Mouse (Mus musculus) megakaryocyte, embryonic 14.5 days (primary cell): Measurements from ENCODE around the gene Lrp1. TPM values are rescaled to one million over a fixed set of nuclear protein-coding genes. Genes with fewer than 3 reads are reported as not detected.

Experiments used
- H3K27me3 ChIP-seq: replicated peaks from 2 replicates; pipeline ENCODE3; 2012; ENCODE audit warnings: inconsistent platforms
- H3K36me3 ChIP-seq: replicated peaks from 2 replicates; pipeline ENCODE3; 2012; ENCODE audit warnings: low read length, inconsistent platforms, mixed read lengths
- H3K4me1 ChIP-seq: 2 replicates; pipeline ENCODE4 v1.6.1; 2012; ENCODE audit warnings: inconsistent platforms
- H3K4me3 ChIP-seq: replicated peaks from 2 replicates; pipeline ENCODE3; 2012; ENCODE audit warnings: moderate library complexity, mild to moderate bottlenecking, inconsistent platforms
- H3K9me3 ChIP-seq: 2 replicates; pipeline ENCODE4 v1.6.1; 2012; ENCODE audit warnings: inconsistent platforms
- FLI1 ChIP-seq: IDR thresholded peaks from 2 replicates; pipeline ENCODE4 v1.6.1; 2012; ENCODE audit warnings: low read length, inconsistent platforms, mixed read lengths
- GATA1 ChIP-seq: IDR thresholded peaks from 3 replicates; pipeline ENCODE4 v1.6.1; 2012; ENCODE audit warnings: mixed read lengths, low read length, inconsistent platforms, borderline replicate concordance
- polyA plus RNA-seq: library from polyadenylated mRNA; stranded (reverse); fragments of >175 nt; gene quantifications from 2 replicates; pipeline ENCODE4 v1.2.3, GENCODE M21; 2012; ENCODE audit warnings: low replicate concordance; ENCODE audit not compliant: insufficient read depth

Lrp1 gene
- polyA plus RNA-seq, 1 experiment = 208 TPM

DNA sequence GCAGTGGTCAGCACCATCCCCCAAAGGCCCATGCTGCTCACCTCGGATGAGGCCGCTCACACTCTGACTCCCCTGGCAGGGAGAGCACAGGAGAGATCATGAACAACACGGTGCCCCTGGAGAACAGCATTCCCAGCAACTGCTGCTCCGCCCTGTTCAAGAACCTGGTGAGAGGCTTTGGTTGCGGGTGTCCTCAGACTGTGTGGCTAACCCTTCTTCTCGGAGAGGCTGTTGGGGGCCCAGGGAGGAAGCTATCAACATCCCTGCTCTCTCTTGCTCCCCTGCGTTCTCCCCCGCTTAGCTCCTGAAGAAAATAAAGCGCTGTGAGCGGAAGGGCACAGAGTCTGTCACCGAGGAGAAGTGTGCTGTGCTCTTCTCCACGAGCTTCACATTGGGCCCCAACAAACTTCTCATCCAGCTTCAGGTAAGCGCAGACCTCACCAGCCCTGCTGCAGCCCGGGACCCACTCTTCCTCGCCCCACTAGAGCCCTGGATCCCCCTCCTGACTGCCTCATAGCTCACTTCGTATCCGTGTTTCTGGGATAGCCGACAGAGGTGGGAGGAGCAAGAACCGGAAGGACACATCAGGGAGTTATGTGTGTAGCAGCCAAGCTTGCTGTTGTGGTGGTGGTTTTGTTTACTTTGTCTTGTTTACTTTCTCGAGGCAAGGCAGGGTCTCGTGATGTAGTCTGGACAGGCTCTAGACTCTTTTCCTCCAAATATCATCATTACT is 32.1 kb upstream of the Lrp1 start:
- TF ChIP-seq FLI1 = no peak
- no peak for TF ChIP-seq GATA1
- peaks cover 29% of the 10 kb centered on the region for H3K4me1 ChIP-seq
- no peaks in the 10 kb centered on the region for H3K27me3 ChIP-seq
- H3K4me3 ChIP-seq = no peak overlapping the region
- peaks cover 96% of the 10 kb centered on the region for H3K36me3 ChIP-seq
- no peaks in the 10 kb centered on the region for H3K9me3 ChIP-seq

DNA sequence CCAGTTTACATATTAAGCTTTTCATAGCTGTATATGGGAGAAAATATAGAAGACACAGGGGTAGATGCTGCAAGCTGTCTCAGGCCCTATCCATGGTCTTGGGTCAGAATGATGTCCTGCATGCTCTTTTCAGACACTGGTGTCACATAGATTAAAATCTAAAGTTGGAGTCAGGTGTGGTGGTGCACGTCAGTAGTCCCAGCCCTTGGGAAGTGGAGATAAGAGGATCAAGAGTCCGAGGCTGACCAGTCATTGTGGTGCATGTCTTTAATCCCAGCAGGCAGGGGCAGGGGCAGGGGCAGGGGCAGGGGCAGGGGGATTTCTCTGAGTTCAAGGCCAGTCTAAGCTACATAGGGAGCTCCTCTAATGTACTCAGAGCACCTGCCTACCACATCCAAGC is 24.8 kb upstream of the Lrp1 start:
- Histone ChIP-seq H3K36me3 (peaks cover 58% of the 10 kb centered on the region), H3K27me3 (no peaks in the 10 kb centered on the region)

GRCm38 (mm10) chr10:127643553-127644238 is 22.7 kb upstream of the Lrp1 start:
- H3K9me3 ChIP-seq = no peaks in the 10 kb centered on the region
- no peak for TF ChIP-seq FLI1
- no peak for TF ChIP-seq GATA1
- H3K36me3 ChIP-seq = peaks cover 37% of the 10 kb centered on the region
- H3K4me1 ChIP-seq = peaks cover 48% of the 10 kb centered on the region
- H3K27me3 ChIP-seq = no peaks in the 10 kb centered on the region
- H3K4me3 ChIP-seq = peak overlapping the region; percentile 98

More for the DNA sequence above, 24.8 kb upstream of the Lrp1 start:
- Histone ChIP-seq H3K4me1 (peaks cover 38% of the 10 kb centered on the region), H3K9me3 (no peaks in the 10 kb centered on the region), H3K4me3 (no peak overlapping the region)
- no peak for TF ChIP-seq FLI1
- no peak for TF ChIP-seq GATA1

DNA sequence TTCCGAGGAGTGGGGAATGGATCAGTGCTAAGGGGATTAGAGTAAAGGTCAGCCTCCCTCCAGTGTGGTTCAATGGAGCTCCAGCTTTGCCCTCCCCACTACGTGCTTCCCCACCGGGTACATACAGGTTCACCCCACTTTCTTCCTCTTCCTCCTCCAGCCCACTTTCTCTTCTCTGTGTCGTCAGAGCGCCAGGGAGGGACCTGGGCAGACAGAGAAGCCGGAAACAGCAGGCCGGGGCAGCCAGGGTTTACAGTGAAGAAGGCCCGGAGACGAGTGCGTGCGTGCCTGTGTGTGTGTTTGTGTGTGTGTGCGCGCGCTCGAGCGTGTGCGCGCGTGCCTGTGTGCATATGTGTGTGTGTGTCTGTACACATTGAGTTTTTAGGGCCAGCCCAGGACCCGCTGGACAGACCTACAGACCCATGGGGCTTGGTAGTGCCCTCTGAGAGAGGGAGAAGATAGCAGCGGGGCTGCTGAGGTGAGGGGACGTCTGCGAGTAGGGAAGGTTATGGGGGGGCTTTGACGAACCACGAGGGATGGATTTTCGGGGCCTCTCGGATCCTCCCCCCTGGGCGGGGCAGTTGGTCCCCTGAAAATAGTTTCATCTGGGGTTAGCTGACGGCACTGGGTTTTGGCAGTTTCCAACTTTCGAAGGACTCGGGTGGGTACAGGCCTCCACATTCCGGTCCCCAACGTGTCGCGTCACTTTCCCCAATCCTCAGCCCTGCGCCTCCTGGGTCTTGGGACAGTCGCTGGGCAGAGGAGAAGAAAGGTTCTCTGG is 22.0 kb upstream of the Lrp1 start, which contains the start of gene Stat6:
Gene Stat6 (plus strand): TSS at position 215 of the 781 bp plus-strand sequence.
- Histone ChIP-seq H3K36me3 (peaks cover 30% of the 10 kb centered on the region), H3K4me1 (peaks cover 48% of the 10 kb centered on the region), H3K9me3 (no peaks in the 10 kb centered on the region), H3K4me3 (peak within 1 kb of the TSS; percentile 98), H3K27me3 (peaks cover 3% of the 10 kb centered on the region)
- TF ChIP-seq GATA1 = no peak
- no peak for TF ChIP-seq FLI1

DNA sequence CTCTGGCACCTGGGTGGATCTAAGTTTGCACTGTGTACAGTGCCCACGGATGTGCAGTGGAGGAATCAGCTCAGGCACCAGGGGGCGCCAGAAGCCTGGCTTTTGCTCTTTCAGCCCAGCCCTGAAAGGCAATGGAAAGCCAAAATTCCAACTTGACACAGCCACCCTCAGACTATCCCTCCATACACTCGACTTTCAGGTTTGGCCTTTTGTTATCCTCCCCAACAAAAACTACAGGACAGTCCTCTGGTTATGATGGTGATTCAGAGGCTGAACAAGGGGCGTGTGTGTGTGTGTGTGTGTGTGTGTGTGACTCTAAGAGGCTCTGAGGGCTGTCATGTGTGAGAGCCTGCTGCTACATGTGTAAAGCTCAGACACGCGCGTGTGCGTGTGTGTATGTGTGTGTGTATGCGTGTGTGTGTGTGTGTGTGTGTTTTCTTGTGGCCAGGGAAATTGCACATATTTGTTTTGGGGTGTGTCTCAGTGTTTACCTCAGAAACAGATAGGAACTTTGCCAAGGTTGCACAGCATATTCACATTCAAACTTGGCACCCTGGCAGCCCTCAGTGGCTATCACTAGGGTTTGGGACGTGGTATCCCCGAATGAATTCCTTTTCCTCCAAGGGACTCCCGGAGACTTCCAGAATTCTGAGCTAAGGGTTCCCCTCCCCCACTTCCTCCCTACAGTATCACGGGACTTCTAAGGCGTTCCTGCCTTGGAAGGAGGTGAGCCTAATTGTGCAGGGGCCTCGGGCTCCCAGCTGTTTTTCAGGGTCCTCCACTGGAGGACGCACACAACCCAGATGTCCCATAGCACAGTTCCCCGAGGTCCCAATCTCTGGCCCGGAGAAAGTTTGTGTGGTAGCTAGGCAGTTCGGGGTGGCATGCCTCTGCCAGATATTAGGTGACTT is 21.2 kb upstream of the Lrp1 start:
- no peaks in the 10 kb centered on the region for H3K9me3 ChIP-seq
- H3K4me3 ChIP-seq = peak overlapping the region; percentile 98
- H3K36me3 ChIP-seq = peaks cover 22% of the 10 kb centered on the region
- no peak for TF ChIP-seq GATA1
- TF ChIP-seq FLI1 = no peak
- H3K27me3 ChIP-seq = peaks cover 3% of the 10 kb centered on the region
- peaks cover 46% of the 10 kb centered on the region for H3K4me1 ChIP-seq

GRCm38 (mm10) chr10:127640421-127640820 is 19.5 kb upstream of the Lrp1 start:
- H3K4me1 ChIP-seq = peaks cover 44% of the 10 kb centered on the region
- H3K36me3 ChIP-seq = peaks cover 6% of the 10 kb centered on the region
- H3K27me3 ChIP-seq = peaks cover 8% of the 10 kb centered on the region
- no peak for TF ChIP-seq FLI1
- TF ChIP-seq GATA1 = no peak
- no peaks in the 10 kb centered on the region for H3K9me3 ChIP-seq
- peak overlapping the region; percentile 31 for H3K4me3 ChIP-seq

- no peak for TF ChIP-seq GATA1
- TF ChIP-seq FLI1 = no peak
- peaks cover 36% of the 10 kb centered on the region for H3K27me3 ChIP-seq
- H3K9me3 ChIP-seq = no peaks in the 10 kb centered on the region
- peaks cover 19% of the 10 kb centered on the region for H3K4me1 ChIP-seq
- no peaks in the 10 kb centered on the region for H3K36me3 ChIP-seq
- H3K4me3 ChIP-seq = no peak overlapping the region
These were observed 11.8 kb upstream of the Lrp1 start for GRCm38 (mm10) chr10:127632668-127633271.

GRCm38 (mm10) chr10:127631261-127632214 is 10.6 kb upstream of the Lrp1 start:
- Histone ChIP-seq H3K4me3 (peak overlapping the region; percentile 23), H3K27me3 (peaks cover 35% of the 10 kb centered on the region), H3K9me3 (peaks cover 5% of the 10 kb centered on the region; the same call in 1 of the 2 replicates), H3K4me1 (peaks cover 14% of the 10 kb centered on the region), H3K36me3 (no peaks in the 10 kb centered on the region)
- TF ChIP-seq GATA1 = no peak
- no peak for TF ChIP-seq FLI1

- peaks cover 27% of the 10 kb centered on the region for H3K27me3 ChIP-seq
- peaks cover 13% of the 10 kb centered on the region for H3K4me1 ChIP-seq
- H3K4me3 ChIP-seq = no peak overlapping the region
- H3K36me3 ChIP-seq = no peaks in the 10 kb centered on the region
- TF ChIP-seq GATA1 (no peak), FLI1 (no peak)
- H3K9me3 ChIP-seq = peaks cover 14% of the 10 kb centered on the region; the same call in 1 of the 2 replicates
These were observed 5.5 kb upstream of the Lrp1 start for GRCm38 (mm10) chr10:127626433-127626832.
